Mouse (Mus musculus) embryonic facial prominence, embryonic 12.5 days (tissue): ENCODE results near the gene Slc11a1. TPM values are rescaled to one million over a fixed set of nuclear protein-coding genes. Genes with fewer than 3 reads are reported as not detected.
"Not testable (repeated sequence)": the region's sequence is repeated elsewhere in the genome, so short reads cannot be mapped to it uniquely, and the experiment has no call there.

ENCODE experiments used
- ATAC-seq: fragments of 200-750 bp; cut with Nextera tagmentation; 2 replicates; pipeline ENCODE4 v1.8.0; 2017; ENCODE audit not compliant: insufficient number of reproducible peaks, insufficient read depth, low FRiP score, low TSS enrichment
- H3K27ac ChIP-seq: fragments of 300-500 bp; sonication (generic); 2 replicates; pipeline ENCODE4 v1.5.1; 2016; ENCODE audit warnings: mild to moderate bottlenecking
- H3K27me3 ChIP-seq: fragments of 300-500 bp; sonication (generic); 2 replicates; pipeline ENCODE4 v1.6.1; 2016; ENCODE audit warnings: mild to moderate bottlenecking, moderate library complexity
- H3K36me3 ChIP-seq: fragments of 300-500 bp; sonication (generic); 2 replicates; pipeline ENCODE4 v1.6.1; 2016; ENCODE audit warnings: mild to moderate bottlenecking
- H3K4me1 ChIP-seq: fragments of 300-500 bp; sonication (generic); 2 replicates; pipeline ENCODE4 v1.6.1; 2016
- H3K4me2 ChIP-seq: fragments of 300-500 bp; sonication (generic); replicated peaks from 2 replicates; pipeline ENCODE4 v1.6.1; 2016; ENCODE audit warnings: mild to moderate bottlenecking, moderate library complexity
- H3K4me3 ChIP-seq: fragments of 300-500 bp; sonication (generic); 2 replicates; pipeline ENCODE4 v1.5.1; 2016; ENCODE audit warnings: mild to moderate bottlenecking
- H3K9ac ChIP-seq: fragments of 300-500 bp; sonication (generic); 2 replicates; pipeline ENCODE4 v1.6.1; 2016; ENCODE audit warnings: mild to moderate bottlenecking, moderate library complexity
- H3K9me3 ChIP-seq: fragments of 300-500 bp; sonication (generic); 2 replicates; pipeline ENCODE4 v1.6.1; 2016; ENCODE audit warnings: mild to moderate bottlenecking, moderate library complexity
- WGBS: fragments of 180-500 bp; shearing (Covaris S2); methylation state at CpG from one replicate; pipeline ENCODE4 v1.1.7; 2016; 5-methylcytosine and 5-hydroxymethylcytosine counted together
- polyA plus RNA-seq: library from polyadenylated mRNA; unstranded; fragments of >200 nt; fragmentation: Nextera tagmentation; extraction: Ambion mirVana; gene quantifications from 2 replicates; pipeline ENCODE4 v1.2.1, GENCODE M21; 2016

The Slc11a1 gene
- polyA plus RNA-seq, 1 experiment from 2014 or later = 4.1 TPM

DNA sequence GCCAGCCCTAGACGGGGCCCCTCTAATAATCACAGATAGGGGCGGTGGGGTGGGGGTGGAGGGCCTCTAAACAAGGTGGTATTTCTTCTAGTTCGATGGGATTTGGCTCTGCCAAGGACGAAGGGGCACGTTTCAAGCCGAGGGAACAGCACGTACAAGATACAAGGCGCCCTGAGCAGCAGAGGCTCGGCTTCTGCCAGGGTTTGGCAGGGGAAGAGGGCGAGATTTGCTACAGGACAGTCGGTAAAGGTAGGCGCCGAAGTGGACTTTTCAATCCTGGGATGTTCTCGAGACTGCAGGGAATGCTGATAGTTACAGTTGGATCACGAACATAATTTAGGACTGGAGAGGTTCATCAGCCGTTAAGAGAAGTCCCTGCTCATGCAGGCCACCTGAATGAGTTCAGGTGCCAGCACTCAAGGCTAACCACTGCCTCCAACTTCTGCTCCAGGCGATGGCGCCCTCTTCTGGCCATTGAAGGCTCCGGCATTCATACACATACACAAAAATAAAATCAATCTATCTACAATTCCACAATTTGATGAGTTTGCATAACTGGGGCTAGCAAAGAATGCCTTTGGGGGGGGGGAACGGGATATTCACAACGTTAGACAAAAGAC, 15.4 kb downstream of the Slc11a1 start:
- H3K4me1 ChIP-seq = peaks cover 39% of the 10 kb centered on the region
- peak overlapping the region; percentile 80 for H3K4me3 ChIP-seq
- no peaks in the 10 kb centered on the region for H3K9me3 ChIP-seq
- H3K36me3 ChIP-seq = peaks cover 22% of the 10 kb centered on the region
- peak overlapping the region; percentile 98 for H3K27ac ChIP-seq
- ATAC-seq = no peak
- peak overlapping the region; percentile 41; the same call in 1 of the 2 replicates for H3K9ac ChIP-seq
- peak overlapping the region; percentile 93 for H3K4me2 ChIP-seq
- 6% methylated on average over 21 of the region's 21 CpGs for WGBS
- no peaks in the 10 kb centered on the region for H3K27me3 ChIP-seq

DNA sequence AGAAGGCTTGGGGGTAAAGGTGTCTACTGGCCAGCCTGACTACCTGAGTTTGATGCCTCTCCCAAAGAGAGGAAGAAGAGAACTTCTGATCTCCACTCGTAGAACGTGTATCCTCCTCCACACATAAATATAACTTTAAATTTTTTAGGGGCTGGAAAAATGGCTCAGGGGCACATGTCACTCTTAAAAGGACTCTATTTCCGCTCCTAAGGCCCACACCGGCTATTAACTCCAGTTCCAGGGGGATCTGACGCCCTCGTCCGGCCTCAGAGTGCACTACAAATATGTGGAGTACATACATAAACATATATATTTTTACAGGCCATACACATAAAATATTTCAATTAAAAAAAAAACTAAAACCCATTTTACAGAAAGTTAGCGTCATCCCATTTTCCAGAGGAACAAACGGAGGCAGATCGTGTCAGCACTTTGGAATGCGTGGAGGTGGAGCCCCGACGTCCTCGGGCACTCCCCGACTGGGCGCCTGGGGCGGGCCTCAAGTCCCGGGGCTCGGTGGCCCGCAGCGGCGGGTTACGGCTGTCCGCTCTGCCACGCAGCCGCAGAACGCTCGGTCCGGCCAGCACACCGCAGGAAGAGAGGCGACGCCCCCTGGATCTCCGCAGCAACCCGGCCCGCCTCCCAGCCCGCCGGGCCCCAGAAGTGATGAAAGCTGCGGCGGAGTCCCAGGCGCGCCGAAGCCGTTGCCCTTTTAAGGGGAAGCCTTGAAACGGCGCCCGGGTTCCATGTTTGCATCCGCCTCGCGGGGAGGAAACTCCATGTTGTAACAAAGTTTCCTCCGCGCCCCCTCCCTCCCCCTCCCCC, 16.1 kb downstream of the Slc11a1 start, which contains the start of gene Ctdsp1:
Gene Ctdsp1, plus strand, starts transcription at position 586 of the 825 bp plus-strand sequence.
- Histone ChIP-seq H3K4me2 (peak within 1 kb of the TSS; percentile 93), H3K9me3 (no peaks in the 10 kb centered on the region), H3K36me3 (peaks cover 22% of the 10 kb centered on the region), H3K27me3 (no peaks in the 10 kb centered on the region), H3K27ac (peak within 1 kb of the TSS; percentile 98), H3K9ac (peak within 1 kb of the TSS; percentile 97), H3K4me1 (peaks cover 39% of the 10 kb centered on the region), H3K4me3 (peak within 1 kb of the TSS; percentile 80)
- peak; percentile 39 for ATAC-seq
- 2% methylated on average over 51 of the region's 51 CpGs for WGBS

- WGBS = under 1% methylated on average over 55 of the region's 63 CpGs
- Histone ChIP-seq H3K4me1 (peaks cover 39% of the 10 kb centered on the region), H3K4me2 (peak overlapping the region; percentile 93), H3K27me3 (no peaks in the 10 kb centered on the region), H3K36me3 (peaks cover 22% of the 10 kb centered on the region), H3K9ac (peak overlapping the region; percentile 97), H3K9me3 (no peaks in the 10 kb centered on the region), H3K27ac (peak overlapping the region; percentile 98), H3K4me3 (peak overlapping the region; percentile 80)
- ATAC-seq = peak; percentile 11; the same call in 1 of the 2 replicates
Measured at GRCm38 (mm10) chr1:74391844-74392441, 16.9 kb downstream of the Slc11a1 start.

DNA sequence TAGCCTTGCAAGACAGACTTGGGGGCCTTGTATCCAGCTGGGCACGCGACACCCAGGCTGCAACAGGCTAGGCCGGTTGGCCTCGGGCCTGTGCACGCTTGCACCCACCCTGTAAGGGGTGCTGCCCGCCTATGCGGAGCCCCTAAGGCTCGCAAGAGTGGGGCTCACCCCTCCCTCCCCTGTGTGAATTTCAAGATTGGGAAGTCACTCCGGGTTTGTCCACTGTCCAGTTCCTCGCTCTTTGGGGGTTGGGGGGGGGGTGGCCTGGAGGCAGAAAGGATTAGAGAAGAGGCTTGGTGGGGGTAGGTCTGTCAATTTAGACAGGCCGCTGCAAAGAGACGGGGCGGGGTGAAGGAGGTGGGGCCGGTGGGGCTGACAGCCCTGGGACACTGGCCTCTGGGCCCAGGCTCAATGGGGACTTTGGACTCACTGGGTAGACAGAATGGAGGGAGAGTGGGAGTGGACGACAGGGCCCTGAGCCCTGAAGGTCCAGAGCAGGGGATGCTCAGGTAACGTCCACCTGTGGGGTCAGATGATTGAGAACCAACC, 17.5 kb downstream of the Slc11a1 start:
- Histone ChIP-seq H3K27me3 (no peaks in the 10 kb centered on the region), H3K27ac (peak overlapping the region; percentile 98), H3K9ac (peak overlapping the region; percentile 97), H3K36me3 (peaks cover 22% of the 10 kb centered on the region), H3K4me2 (peak overlapping the region; percentile 93), H3K4me3 (peak overlapping the region; percentile 80), H3K4me1 (peaks cover 37% of the 10 kb centered on the region), H3K9me3 (no peaks in the 10 kb centered on the region)
- peak; percentile 1; the same call in 1 of the 2 replicates for ATAC-seq
- WGBS = 2% methylated on average over 16 of the region's 16 CpGs

DNA sequence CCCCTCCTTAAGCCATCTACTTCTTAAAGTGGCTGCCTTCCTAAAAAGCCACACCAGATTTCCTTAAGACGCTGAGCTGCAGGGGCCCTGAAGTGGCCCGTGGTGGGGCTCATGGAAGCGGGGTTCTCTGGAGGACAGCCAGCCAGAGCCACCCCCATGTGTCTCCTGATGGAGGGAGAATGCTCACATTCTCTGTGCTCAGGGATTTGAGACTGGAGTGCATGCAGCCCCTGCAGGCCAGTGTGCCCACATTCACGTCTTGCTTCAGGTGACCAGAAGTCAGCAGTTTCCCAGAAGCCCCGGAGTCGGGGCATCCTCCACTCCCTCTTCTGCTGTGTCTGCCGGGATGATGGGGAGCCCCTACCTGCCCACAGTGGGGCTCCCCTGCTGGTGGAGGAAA, 18.0 kb downstream of the Slc11a1 start:
- peak overlapping the region; percentile 93 for H3K4me2 ChIP-seq
- peak overlapping the region; percentile 80 for H3K4me3 ChIP-seq
- H3K27ac ChIP-seq = peak overlapping the region; percentile 98
- peak overlapping the region; percentile 97 for H3K9ac ChIP-seq
- peaks cover 22% of the 10 kb centered on the region for H3K36me3 ChIP-seq
- no peaks in the 10 kb centered on the region for H3K27me3 ChIP-seq
- ATAC-seq = no peak
- WGBS = 41% methylated on average over 7 of the region's 7 CpGs
- peaks cover 32% of the 10 kb centered on the region for H3K4me1 ChIP-seq
- H3K9me3 ChIP-seq = no peaks in the 10 kb centered on the region

- 91% methylated on average over 9 of the region's 9 CpGs for WGBS
- peaks cover 22% of the 10 kb centered on the region for H3K36me3 ChIP-seq
- H3K9me3 ChIP-seq = no peaks in the 10 kb centered on the region
- H3K9ac ChIP-seq = no peak overlapping the region; the same call in 1 of the 2 replicates
- peaks cover 32% of the 10 kb centered on the region for H3K4me1 ChIP-seq
- no peak overlapping the region for H3K27ac ChIP-seq
- ATAC-seq = no peak
- no peak overlapping the region for H3K4me2 ChIP-seq
- no peaks in the 10 kb centered on the region for H3K27me3 ChIP-seq
- H3K4me3 ChIP-seq = no peak overlapping the region
Measured at GRCm38 (mm10) chr1:74393697-74394096, 18.7 kb downstream of the Slc11a1 start.

GRCm38 (mm10) chr1:74394311-74394710, 19.3 kb downstream of the Slc11a1 start:
- WGBS = 88% methylated on average over 9 of the region's 9 CpGs

DNA sequence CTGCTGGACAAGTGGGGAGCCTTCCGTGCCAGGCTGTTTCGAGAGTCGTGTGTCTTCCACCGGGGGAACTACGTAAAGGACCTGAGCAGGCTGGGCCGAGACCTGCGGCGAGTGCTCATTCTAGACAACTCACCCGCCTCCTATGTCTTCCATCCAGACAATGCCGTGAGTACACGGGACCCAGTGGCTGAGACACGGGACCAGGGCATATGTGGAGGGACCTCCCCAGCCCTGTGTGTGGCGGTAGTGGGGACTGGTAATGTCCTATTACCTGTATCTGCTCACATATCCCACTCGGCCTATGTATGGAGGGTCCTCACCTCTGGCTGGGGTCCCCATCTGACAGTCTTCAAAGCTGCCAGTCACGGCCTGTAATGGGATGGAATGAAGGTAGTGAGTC, 19.9 kb downstream of the Slc11a1 start:
- H3K36me3 ChIP-seq = peaks cover 22% of the 10 kb centered on the region
- no peak overlapping the region for H3K27ac ChIP-seq
- ATAC-seq = no peak
- no peak overlapping the region for H3K4me2 ChIP-seq
- H3K9me3 ChIP-seq = no peaks in the 10 kb centered on the region
- H3K4me3 ChIP-seq = no peak overlapping the region
- H3K27me3 ChIP-seq = no peaks in the 10 kb centered on the region
- 91% methylated on average over 15 of the region's 15 CpGs for WGBS
- H3K9ac ChIP-seq = no peak overlapping the region
- H3K4me1 ChIP-seq = peaks cover 26% of the 10 kb centered on the region

More at GRCm38 (mm10) chr1:74394311-74394710, 19.3 kb downstream of the Slc11a1 start:
- Histone ChIP-seq H3K4me1 (peaks cover 32% of the 10 kb centered on the region), H3K27ac (no peak overlapping the region), H3K9ac (no peak overlapping the region), H3K4me2 (no peak overlapping the region), H3K9me3 (no peaks in the 10 kb centered on the region), H3K4me3 (no peak overlapping the region), H3K36me3 (peaks cover 22% of the 10 kb centered on the region), H3K27me3 (no peaks in the 10 kb centered on the region)
- ATAC-seq = no peak

DNA sequence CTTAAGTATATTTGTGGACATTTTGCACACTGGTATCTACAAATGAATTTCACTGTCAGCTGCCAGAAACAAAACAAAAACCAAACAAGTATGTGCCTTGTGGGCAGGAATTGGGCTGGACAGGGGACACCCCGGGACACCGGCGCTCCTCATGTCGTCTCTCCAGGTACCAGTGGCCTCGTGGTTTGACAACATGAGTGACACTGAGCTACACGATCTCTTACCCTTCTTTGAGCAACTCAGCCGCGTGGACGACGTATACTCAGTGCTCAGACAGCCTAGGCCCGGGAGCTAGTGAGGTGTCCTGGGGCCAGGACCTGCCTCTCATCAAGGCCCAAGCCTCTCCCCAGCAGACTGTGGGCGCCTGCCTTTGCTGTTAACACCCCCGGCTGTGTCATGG, 20.3 kb downstream of the Slc11a1 start:
- Histone ChIP-seq H3K9ac (no peak overlapping the region), H3K9me3 (no peaks in the 10 kb centered on the region), H3K36me3 (peaks cover 22% of the 10 kb centered on the region), H3K4me3 (no peak overlapping the region), H3K27ac (no peak overlapping the region), H3K27me3 (no peaks in the 10 kb centered on the region), H3K4me1 (peaks cover 22% of the 10 kb centered on the region), H3K4me2 (no peak overlapping the region)
- WGBS = 85% methylated on average over 13 of the region's 13 CpGs
- ATAC-seq = no peak

DNA sequence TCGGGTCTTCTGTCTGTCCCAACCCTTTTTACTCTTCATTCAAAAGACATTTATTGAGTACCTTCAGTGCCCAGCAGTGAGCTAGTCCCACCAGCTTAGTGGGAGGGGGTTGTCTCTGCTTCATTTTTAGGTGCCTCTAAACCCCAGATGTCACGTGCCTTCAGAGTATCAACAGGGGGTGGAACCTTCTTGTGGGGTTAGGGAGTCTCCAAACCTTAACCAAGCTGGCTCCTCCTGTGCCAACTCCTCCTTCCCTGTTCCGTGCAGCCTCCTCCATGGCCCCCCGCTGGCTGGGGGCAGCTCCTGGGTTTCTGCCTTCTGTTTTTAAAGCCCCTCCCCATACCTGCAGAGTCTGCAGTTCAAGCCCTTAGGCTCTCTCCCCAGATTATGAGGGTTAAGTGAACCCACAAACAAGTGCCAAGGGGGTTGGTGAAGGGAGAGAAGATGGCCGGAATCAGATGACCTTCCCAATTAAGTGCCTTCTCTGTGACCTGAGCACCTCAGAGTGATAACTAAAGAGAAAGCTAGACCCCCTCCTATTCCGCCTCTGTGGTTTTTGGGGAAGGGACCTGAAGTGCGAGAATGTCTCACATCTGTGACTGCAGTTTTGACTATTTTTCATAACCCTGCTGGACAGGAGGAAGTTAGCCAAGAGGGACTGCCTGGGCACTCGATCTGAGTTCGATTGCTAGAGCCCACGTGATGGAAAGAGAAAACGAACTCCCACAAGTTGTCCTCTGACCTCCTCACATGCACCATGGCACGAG, 21.6 kb downstream of the Slc11a1 start:
- peak overlapping the region; percentile 78 for H3K27ac ChIP-seq
- H3K9me3 ChIP-seq, H3K9ac ChIP-seq, H3K27me3 ChIP-seq: not testable (repeated sequence)
- peaks cover 15% of the 10 kb centered on the region for H3K4me1 ChIP-seq
- peak overlapping the region; percentile 38 for H3K4me3 ChIP-seq
- H3K4me2 ChIP-seq = peak overlapping the region; percentile 78
- H3K36me3 ChIP-seq = peaks cover 22% of the 10 kb centered on the region
- ATAC-seq = peak; percentile 0; the same call in 1 of the 2 replicates
- 7% methylated on average over 11 of the region's 12 CpGs for WGBS
